Mouse (Mus musculus) hindbrain, postnatal 0 days (tissue): ENCODE data around the gene Dlat. TPM values are rescaled to one million over a fixed set of nuclear protein-coding genes. Genes with fewer than 3 reads are reported as not detected.

Experiments used
- ATAC-seq: fragments of 200-750 bp; cut with Nextera tagmentation; 2 replicates; pipeline ENCODE4 v1.8.0; 2017; ENCODE audit warnings: mild to moderate bottlenecking, moderate TSS enrichment, moderate library complexity
- DNase-seq: peaks from one replicate; pipeline ENCODE4 v3.0.0-alpha.2; 2015; ENCODE audit warnings: low spot score
- H3K27ac ChIP-seq: fragments of 300-500 bp; sonication (generic); 2 replicates; pipeline ENCODE4 v1.5.1; 2014; ENCODE audit warnings: mild to moderate bottlenecking
- H3K27me3 ChIP-seq: fragments of 300-500 bp; sonication (generic); 2 replicates; pipeline ENCODE4 v1.6.1; 2014; ENCODE audit warnings: low read length, mixed read lengths; ENCODE audit not compliant: insufficient read depth
- H3K36me3 ChIP-seq: fragments of 300-500 bp; sonication (generic); 2 replicates; pipeline ENCODE4 v1.6.1; 2014; ENCODE audit warnings: low read length, mixed read lengths; ENCODE audit not compliant: insufficient read depth
- H3K4me1 ChIP-seq: fragments of 300-500 bp; sonication (generic); 2 replicates; pipeline ENCODE4 v1.6.1; 2014; ENCODE audit warnings: antibody characterized with exemption, low read length, mixed read lengths; ENCODE audit not compliant: insufficient read depth
- H3K4me2 ChIP-seq: fragments of 300-500 bp; sonication (generic); 2 replicates; pipeline ENCODE4 v1.6.1; 2014; ENCODE audit warnings: low read depth, mild to moderate bottlenecking, low read length, moderate library complexity, mixed read lengths
- H3K4me3 ChIP-seq: fragments of 300-500 bp; sonication (generic); 2 replicates; pipeline ENCODE4 v1.5.1; 2014; ENCODE audit warnings: low read length
- H3K9ac ChIP-seq: fragments of 300-500 bp; sonication (generic); replicated peaks from 2 replicates; pipeline ENCODE4 v1.6.1; 2014; ENCODE audit warnings: mild to moderate bottlenecking, low read length, moderate library complexity, mixed read lengths
- H3K9me3 ChIP-seq: fragments of 300-500 bp; sonication (generic); 2 replicates; pipeline ENCODE4 v1.6.1; 2016; ENCODE audit warnings: low read length, mixed read lengths
- CTCF ChIP-seq: IDR thresholded peaks from 2 replicates; pipeline ENCODE4 v1.5.1; 2016; ENCODE audit warnings: antibody characterized with exemption, control low read depth, low read depth
- WGBS: fragments of 180-500 bp; shearing (Covaris S2); extraction: QIAGEN DNeasy Blood & Tissue Kit; methylation state at CpG from one replicate; pipeline ENCODE4 v1.1.7; 2014; 5-methylcytosine and 5-hydroxymethylcytosine counted together
- polyA plus RNA-seq: library from polyadenylated mRNA; unstranded; fragments of >200 nt; fragmentation: Nextera tagmentation; extraction: Ambion mirVana; gene quantifications from 2 replicates; pipeline ENCODE4 v1.2.1, GENCODE M21; 2015
- total RNA-seq: library from RNA; depleted of rRNA; stranded (reverse); fragments of >200 nt; gene quantifications from 2 replicates; pipeline ENCODE4 v1.2.3, GENCODE M21; 2014

Gene Dlat
- total and polyA plus RNA-seq, 2 experiments from 2014 or later = 65.1 to 77.4 TPM

GRCm38 (mm10) chr9:50679406-50679805 is 19.8 kb upstream of the Dlat start:
- WGBS = 98% methylated on average over 1 of the region's 1 CpGs
- no peak for ATAC-seq
- no peak for TF ChIP-seq CTCF

GRCm38 (mm10) chr9:50674771-50675170 is 15.2 kb upstream of the Dlat start:
- Histone ChIP-seq H3K27me3 (no peaks in the 10 kb centered on the region), H3K9me3 (no peaks in the 10 kb centered on the region), H3K9ac (no peak overlapping the region), H3K4me3 (no peak overlapping the region), H3K4me2 (no peak overlapping the region), H3K36me3 (peaks cover 22% of the 10 kb centered on the region; the same call in 1 of the 2 replicates), H3K4me1 (no peaks in the 10 kb centered on the region), H3K27ac (no peak overlapping the region)
- 21% methylated on average over 1 of the region's 1 CpGs for WGBS
- ATAC-seq (no peak), DNase-seq (no peak)
- no peak for TF ChIP-seq CTCF

More at GRCm38 (mm10) chr9:50679406-50679805, 19.8 kb upstream of the Dlat start:
- Histone ChIP-seq H3K9me3 (no peaks in the 10 kb centered on the region), H3K4me3 (no peak overlapping the region), H3K36me3 (peaks cover 49% of the 10 kb centered on the region), H3K27ac (no peak overlapping the region), H3K9ac (no peak overlapping the region), H3K4me1 (no peaks in the 10 kb centered on the region), H3K27me3 (no peaks in the 10 kb centered on the region), H3K4me2 (no peak overlapping the region)
- no peak for DNase-seq

GRCm38 (mm10) chr9:50670690-50671089 is 11.1 kb upstream of the Dlat start:
- WGBS = 33% methylated on average over 5 of the region's 5 CpGs
- peak; percentile 64 for DNase-seq
- no peaks in the 10 kb centered on the region for H3K27me3 ChIP-seq
- H3K36me3 ChIP-seq = peaks cover 30% of the 10 kb centered on the region; the same call in 1 of the 2 replicates
- H3K4me1 ChIP-seq = no peaks in the 10 kb centered on the region
- H3K4me3 ChIP-seq = no peak overlapping the region
- peak; percentile 74 for TF ChIP-seq CTCF
- no peaks in the 10 kb centered on the region for H3K9me3 ChIP-seq
- ATAC-seq = no peak
- H3K9ac ChIP-seq = no peak overlapping the region
- no peak overlapping the region for H3K27ac ChIP-seq
- H3K4me2 ChIP-seq = no peak overlapping the region

GRCm38 (mm10) chr9:50667579-50668498 is 8.3 kb upstream of the Dlat start:
- no peak overlapping the region for H3K9ac ChIP-seq
- no peak overlapping the region for H3K4me3 ChIP-seq
- WGBS = 84% methylated on average over 8 of the region's 8 CpGs
- H3K36me3 ChIP-seq = peaks cover 40% of the 10 kb centered on the region; the same call in 1 of the 2 replicates
- no peaks in the 10 kb centered on the region for H3K4me1 ChIP-seq
- H3K27me3 ChIP-seq = no peaks in the 10 kb centered on the region
- no peaks in the 10 kb centered on the region for H3K9me3 ChIP-seq
- H3K4me2 ChIP-seq = no peak overlapping the region
- DNase-seq = no peak
- TF ChIP-seq CTCF = no peak
- no peak overlapping the region for H3K27ac ChIP-seq
- ATAC-seq = no peak

GRCm38 (mm10) chr9:50666442-50666841 is 6.9 kb upstream of the Dlat start:
- Histone ChIP-seq H3K9ac (no peak overlapping the region), H3K27ac (no peak overlapping the region), H3K4me1 (no peaks in the 10 kb centered on the region), H3K9me3 (no peaks in the 10 kb centered on the region), H3K36me3 (peaks cover 40% of the 10 kb centered on the region; the same call in 1 of the 2 replicates), H3K4me2 (no peak overlapping the region), H3K4me3 (no peak overlapping the region), H3K27me3 (no peaks in the 10 kb centered on the region)
- DNase-seq = no peak
- WGBS = 88% methylated on average over 6 of the region's 6 CpGs
- ATAC-seq = no peak
- no peak for TF ChIP-seq CTCF

- no peak for ATAC-seq
- 90% methylated on average over 5 of the region's 5 CpGs for WGBS
- DNase-seq = no peak
These were observed 5.2 kb upstream of the Dlat start for GRCm38 (mm10) chr9:50664826-50665225.

More at GRCm38 (mm10) chr9:50664826-50665225, 5.2 kb upstream of the Dlat start:
- H3K4me1 ChIP-seq = 0 out of 2 replicates have a peak, but pooled peaks cover 6% of the 10 kb centered on the region
- no peaks in the 10 kb centered on the region for H3K27me3 ChIP-seq
- peaks cover 40% of the 10 kb centered on the region; the same call in 1 of the 2 replicates for H3K36me3 ChIP-seq
- TF ChIP-seq CTCF = no peak
- no peak overlapping the region for H3K27ac ChIP-seq
- no peak overlapping the region for H3K4me3 ChIP-seq
- no peak overlapping the region for H3K9ac ChIP-seq
- no peaks in the 10 kb centered on the region for H3K9me3 ChIP-seq
- no peak overlapping the region for H3K4me2 ChIP-seq
